Mouse (Mus musculus): ENCODE data around the gene Prps1l3.

Gene Prps1l3

GRCm38 (mm10) chr12:57243671-57244495, 13.7 kb downstream of the Prps1l3 start:
- peak; percentile 33 for DNase-seq (ENCODE audit: low read depth)

GRCm38 (mm10) chr12:57258572-57258971, 28.4 kb downstream of the Prps1l3 start:
- DNase-seq (ENCODE audit: low read depth): peak; percentile 13

GRCm38 (mm10) chr12:57275456-57275855, 45.2 kb downstream of the Prps1l3 start:
- no peak for DNase-seq (ENCODE audit: low read depth)

- DNase-seq (ENCODE audit: low read depth): peak; percentile 35
Measured at GRCm38 (mm10) chr12:57281155-57282114, 51.2 kb downstream of the Prps1l3 start.

- DNase-seq (ENCODE audit: low read depth): no peak
Measured at GRCm38 (mm10) chr12:57285303-57286059, 55.3 kb downstream of the Prps1l3 start.

Data from c-Kit-positive CD71-positive TER-119-negative erythroid progenitor cells, embryonic 14.5 days (primary cell).